Mouse (Mus musculus) Patski (cell line): ENCODE measurements around the gene Stub1. TPM values are rescaled to one million over a fixed set of nuclear protein-coding genes. Genes with fewer than 3 reads are reported as not detected.

Experiments
- ATAC-seq: fragments of 100-300 bp; one replicate; pipeline ENCODE4 v1.8.0; 2021
- CTCF ChIA-PET: fragments of 350-600 bp; sonication (Branson Sonifier 250); formaldehyde crosslinking; loops from one replicate; lab custom pipeline; 2022; ENCODE audit warnings: inconsistent platforms; lab: Charles Lee
- POLR2A ChIA-PET: fragments of 350-600 bp; sonication (Branson Sonifier 250); formaldehyde crosslinking; loops from one replicate; lab custom pipeline; 2022; ENCODE audit warnings: antibody characterized with exemption, inconsistent platforms; lab: Charles Lee
- DNase-seq: peaks from one replicate; pipeline ENCODE4 v3.0.0-alpha.2; 2011; ENCODE audit warnings: low read depth, low spot score
- H3K27me3 ChIP-seq: fragments of 371-371 bp; one replicate; pipeline ENCODE4 v1.5.1; 2021
- CTCF ChIP-seq: fragments of 100-300 bp; IDR thresholded peaks from one replicate; pipeline ENCODE4 v1.5.1; 2021
- in situ Hi-C: fragments of 300-500 bp; cut with MboI; formaldehyde crosslinking; loops from 3 replicates; pipeline ENCODE4 v1.11.1; 2018; ENCODE audit warnings: low pct_unique_long_range_greater_than_20kb, mixed read lengths
- polyA plus RNA-seq: library from polyadenylated mRNA; unstranded; gene quantifications from one replicate; pipeline ENCODE4 v1.2.3, GENCODE M21; 2021

The Stub1 gene
- polyA plus RNA-seq: 188 TPM

DNA sequence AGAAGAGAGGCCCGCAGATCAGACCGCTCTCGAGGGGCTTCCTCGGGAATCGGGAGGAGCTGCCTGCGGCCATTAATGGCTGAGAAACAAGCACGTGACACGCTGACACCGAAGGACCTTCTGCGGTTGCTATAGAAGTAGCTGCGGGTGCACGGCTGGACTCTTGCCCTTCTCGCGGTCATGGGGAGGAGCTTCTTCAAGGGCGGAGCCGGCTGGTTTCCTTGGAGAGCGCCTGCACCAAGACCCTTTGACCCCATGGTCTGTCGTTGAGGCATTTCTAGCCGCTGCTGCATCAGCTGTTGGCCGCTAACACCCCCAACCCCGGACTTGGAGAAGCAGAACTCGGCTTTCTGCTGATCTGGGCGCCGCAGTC is at the start of gene Stub1:
Stub1 (minus strand) TSS at position 114 of the 373 bp plus-strand sequence.
- DNase-seq: peak; percentile 68
- ChIA-PET CTCF (interaction anchor here (0.9 to 2.1 kb wide), 3 partner anchors 9 to 35 kb away, joined by 3 to 8 read pairs (median 5); partner anchors contain the start of genes Mcrip2 and Wdr24), POLR2A (interaction anchor here (0.7 to 2.5 kb wide), 6 partner anchors 9 to 30 kb away, joined by 3 to 11 read pairs (median 4); partner anchors contain the start of genes Fbxl16, Gm20683, Rhot2 and Wdr24)
- ATAC-seq: peak; percentile 41
- H3K27me3 ChIP-seq: no peaks in the 10 kb centered on the region
- no peak for TF ChIP-seq CTCF
- in situ Hi-C loops: no loop called here

DNA sequence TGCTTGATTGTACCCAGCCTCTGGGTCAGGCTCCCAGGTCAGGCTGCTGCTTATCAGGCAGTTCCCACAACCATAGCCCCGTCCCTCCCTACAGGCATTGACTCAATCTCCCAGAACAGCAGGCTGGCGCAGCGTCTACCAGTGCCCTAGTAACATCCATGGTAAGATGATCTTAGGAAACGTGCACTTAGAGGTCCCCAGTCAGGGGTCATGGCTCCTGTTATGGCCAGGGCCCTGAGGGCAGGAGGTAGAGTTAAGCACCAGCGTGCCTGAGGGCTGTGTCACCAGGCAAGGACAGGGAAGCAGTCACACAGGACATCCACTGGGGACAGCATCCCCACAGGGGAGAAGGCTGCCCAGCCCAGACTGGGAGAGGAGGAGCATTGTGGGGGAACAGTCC is 49.1 kb upstream of the Stub1 start:
- ChIA-PET POLR2A (no interaction called here), CTCF (interaction anchor here (2.4 kb wide), 1 partner anchor 12 kb away, joined by 9 read pairs; no protein-coding TSS in a partner anchor)
- TF ChIP-seq CTCF: no peak
- no peak for DNase-seq
- ATAC-seq: no peak
- no peaks in the 10 kb centered on the region for H3K27me3 ChIP-seq
- in situ Hi-C loops: no loop called here

DNA sequence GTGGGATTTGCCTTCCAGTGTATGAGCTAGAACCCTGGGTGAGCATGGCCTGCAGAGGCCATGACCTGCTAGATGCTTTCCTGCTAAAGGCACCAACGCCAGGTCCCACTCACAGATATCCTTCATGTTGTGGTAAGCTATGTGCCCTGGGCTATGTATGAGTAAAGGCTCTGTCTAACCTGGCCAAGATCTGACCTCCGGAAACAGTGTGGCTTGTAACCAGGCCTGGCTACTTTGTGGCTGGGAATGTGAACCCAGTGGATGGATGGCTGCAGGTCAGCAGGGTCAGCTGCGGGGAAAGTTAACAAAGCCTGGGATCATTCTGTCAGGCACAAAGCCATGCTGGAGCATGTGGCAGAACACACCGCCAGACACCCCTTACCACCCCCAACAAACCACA is 48.5 kb upstream of the Stub1 start:
- CTCF ChIA-PET: interaction anchor here (0.9 to 1.0 kb wide), 2 partner anchors 36 to 131 kb away, joined by 4 to 5 read pairs; no protein-coding TSS in a partner anchor

DNA sequence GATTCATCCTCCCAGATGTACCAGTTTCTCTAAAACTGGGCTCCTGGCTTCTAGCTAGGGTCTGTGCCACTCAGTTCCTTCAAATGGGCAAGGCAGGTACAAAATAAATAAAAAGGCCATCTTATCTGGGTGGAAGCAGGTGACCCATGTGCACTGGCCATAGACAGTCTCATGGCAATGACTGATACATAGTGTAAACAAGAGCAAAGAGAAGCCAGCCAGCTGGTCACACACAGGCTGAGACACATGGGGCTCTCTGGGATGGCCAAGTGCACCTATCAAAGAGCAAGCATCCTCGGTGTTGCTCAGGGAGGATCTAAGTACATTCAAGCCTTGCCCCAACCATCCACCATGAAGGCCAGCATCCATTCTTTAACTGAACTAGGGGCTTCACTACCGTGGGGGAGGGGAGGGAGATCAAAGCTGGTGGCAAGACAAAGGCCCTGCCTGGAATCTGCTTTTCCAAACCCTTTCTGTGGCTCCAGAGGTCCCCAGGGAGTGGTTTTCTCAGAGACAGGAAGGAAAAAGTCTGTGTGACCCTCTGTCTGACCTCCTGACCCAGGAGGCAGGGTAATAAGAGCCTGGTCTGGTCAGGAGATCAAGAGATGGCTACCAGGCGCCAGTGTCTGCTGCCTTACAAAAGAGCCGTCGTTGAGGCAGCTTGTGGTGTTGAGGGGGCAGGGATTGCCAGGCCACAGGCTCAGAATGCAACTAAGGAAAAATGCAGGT is 47.9 kb upstream of the Stub1 start:
- ATAC-seq (no peak), DNase-seq (no peak)
- in situ Hi-C loops: no loop called here
- TF ChIP-seq CTCF: no peak
- POLR2A ChIA-PET: interaction anchor here (0.7 to 0.8 kb wide), 2 partner anchors 18 to 30 kb away, joined by 3 to 4 read pairs; no protein-coding TSS in a partner anchor
- CTCF ChIA-PET: interaction anchor here (0.9 to 1.0 kb wide), 2 partner anchors 36 to 131 kb away, joined by 4 to 5 read pairs; no protein-coding TSS in a partner anchor
- no peaks in the 10 kb centered on the region for H3K27me3 ChIP-seq

More for the DNA sequence above, 48.5 kb upstream of the Stub1 start:
- POLR2A ChIA-PET: interaction anchor here (0.7 to 0.8 kb wide), 2 partner anchors 19 to 30 kb away, joined by 3 to 4 read pairs; no protein-coding TSS in a partner anchor
- in situ Hi-C loops: no loop called here
- DNase-seq: no peak
- no peak for ATAC-seq
- H3K27me3 ChIP-seq: no peaks in the 10 kb centered on the region
- no peak for TF ChIP-seq CTCF

DNA sequence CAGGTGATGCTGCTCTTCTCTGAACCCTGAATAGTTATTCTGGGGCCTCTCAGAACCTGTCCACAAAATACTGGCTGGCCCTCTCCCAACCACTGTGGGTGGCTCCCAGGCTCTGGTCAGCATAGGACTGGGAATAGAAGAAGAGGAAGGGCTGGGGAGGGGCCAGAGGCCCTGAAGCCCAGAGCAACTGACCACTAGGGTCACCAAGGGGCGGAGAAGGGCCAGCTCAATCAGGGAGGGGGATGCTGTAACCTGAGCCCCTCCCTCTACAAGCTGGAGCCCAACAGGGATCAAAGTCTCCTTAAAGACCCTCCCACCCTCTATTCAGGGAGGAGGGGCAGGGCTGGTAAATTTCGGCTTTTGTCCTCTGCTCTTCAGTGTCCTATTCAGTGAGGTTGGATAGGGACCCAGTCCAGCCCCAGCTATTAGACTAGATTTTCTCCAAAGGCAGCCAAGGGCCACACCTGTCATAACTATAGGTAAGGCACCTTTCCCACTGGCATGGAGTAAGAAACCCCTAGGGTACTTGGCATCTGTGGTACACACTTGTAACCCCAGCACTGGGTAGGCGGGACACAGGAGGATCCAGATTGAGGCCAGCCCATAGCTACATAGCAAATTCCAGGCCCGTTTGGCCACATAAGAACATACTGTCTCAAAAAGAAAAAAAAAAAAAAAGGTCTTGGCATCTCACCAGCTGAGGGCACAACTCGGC is 47.1 kb upstream of the Stub1 start, which contains the start of gene Wfikkn1:
Wfikkn1 (minus strand) TSS at position 663 of the 715 bp plus-strand sequence.
- no peaks in the 10 kb centered on the region for H3K27me3 ChIP-seq
- no peak for DNase-seq
- CTCF ChIA-PET: interaction anchor here (1.2 kb wide), 1 partner anchor 45 kb away, joined by 3 read pairs; no protein-coding TSS in a partner anchor
- no peak for ATAC-seq
- in situ Hi-C loops: no loop called here
- POLR2A ChIA-PET: interaction anchor here (1.4 kb wide), 1 partner anchor 12 kb away, joined by 3 read pairs; the partner anchor contains the start of gene Mcrip2
- no peak for TF ChIP-seq CTCF

DNA sequence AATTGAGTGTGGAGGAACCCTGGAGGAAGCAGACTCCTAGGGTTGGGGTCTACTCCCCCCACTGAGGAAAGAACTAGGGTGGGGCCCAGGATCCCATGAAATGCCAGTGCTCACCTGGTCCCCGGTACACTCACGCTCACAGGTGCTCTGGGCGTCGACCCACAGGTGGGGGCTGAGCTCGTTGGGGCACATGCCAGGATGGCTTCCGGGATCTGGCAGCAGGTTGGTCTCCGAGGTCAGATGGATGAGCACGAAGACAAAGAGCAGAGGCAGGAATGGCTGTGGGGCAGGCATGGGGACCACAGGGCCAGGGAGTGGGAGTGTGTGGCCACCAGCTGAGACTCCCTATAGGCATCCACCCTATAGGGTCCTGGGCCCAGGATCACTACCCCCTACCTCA is 46.5 kb upstream of the Stub1 start:
- CTCF ChIA-PET: interaction anchor here (0.7 to 1.2 kb wide), 4 partner anchors 11 to 137 kb away, joined by 3 to 4 read pairs (median 3); partner anchors contain the start of gene Mcrip2
- TF ChIP-seq CTCF: no peak
- DNase-seq: no peak
- in situ Hi-C loops: no loop called here
- H3K27me3 ChIP-seq: no peaks in the 10 kb centered on the region
- POLR2A ChIA-PET: interaction anchor here (1.4 kb wide), 1 partner anchor 11 kb away, joined by 3 read pairs; the partner anchor contains the start of gene Mcrip2
- ATAC-seq: no peak

DNA sequence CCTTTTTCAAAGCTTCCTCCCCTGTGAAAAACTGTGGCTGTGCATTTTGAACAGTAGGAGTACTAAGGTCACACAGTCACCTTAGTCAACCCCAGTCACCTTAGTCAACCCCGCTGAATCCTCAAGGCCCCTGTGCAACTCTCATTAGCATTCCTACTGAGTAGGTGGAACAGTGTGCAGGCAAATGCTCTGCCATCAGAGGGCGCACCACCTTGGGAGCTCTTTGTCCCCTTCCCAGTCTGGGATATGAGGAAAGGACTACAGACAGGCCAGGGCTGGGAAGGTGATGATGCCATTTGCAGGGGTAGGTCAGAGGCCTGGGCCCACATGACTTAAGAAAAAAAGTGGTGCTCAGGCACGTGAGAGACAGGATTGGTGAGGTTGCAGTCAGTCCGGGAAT is 46.1 kb upstream of the Stub1 start:
- ChIA-PET CTCF (interaction anchor here (0.7 to 1.2 kb wide), 4 partner anchors 11 to 138 kb away, joined by 3 to 4 read pairs (median 3); partner anchors contain the start of gene Mcrip2), POLR2A (interaction anchor here (1.4 kb wide), 1 partner anchor 11 kb away, joined by 3 read pairs; the partner anchor contains the start of gene Mcrip2)
- TF ChIP-seq CTCF: no peak
- in situ Hi-C loops: no loop called here
- ATAC-seq (no peak), DNase-seq (no peak)
- no peaks in the 10 kb centered on the region for H3K27me3 ChIP-seq

DNA sequence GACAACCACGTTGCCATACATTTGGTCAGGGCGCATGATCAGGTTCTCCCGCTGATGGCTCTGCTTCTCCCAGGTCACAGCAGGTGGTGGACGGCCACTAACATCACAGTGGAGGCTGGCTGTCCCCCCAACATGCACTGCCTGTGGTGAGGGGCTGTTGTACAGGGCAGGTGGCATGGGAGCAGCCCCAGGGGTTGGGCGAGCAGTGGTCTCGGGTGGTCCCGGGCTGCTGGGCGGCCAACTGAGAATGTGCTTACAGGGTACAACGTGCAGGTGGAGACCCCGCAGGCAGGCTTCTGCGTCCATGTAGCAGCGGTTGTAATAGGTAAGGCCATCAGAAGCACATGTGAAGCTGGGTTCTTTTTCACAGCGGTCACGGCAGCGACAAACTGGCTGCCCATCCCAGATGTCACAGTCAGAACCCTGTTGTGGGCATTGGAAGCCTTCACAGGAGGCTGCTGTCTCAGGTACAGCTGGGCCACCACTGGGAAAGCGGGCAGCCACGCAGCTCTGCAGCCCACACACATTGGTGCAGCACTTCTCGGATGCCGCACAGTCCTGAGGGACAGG is 45.5 kb upstream of the Stub1 start:
- ChIA-PET POLR2A (interaction anchor here (1.4 kb wide), 1 partner anchor 10 kb away, joined by 3 read pairs; the partner anchor contains the start of gene Mcrip2), CTCF (interaction anchor here (1.2 kb wide), 2 partner anchors 10 to 139 kb away, joined by 3 to 4 read pairs; partner anchors contain the start of gene Mcrip2)
- in situ Hi-C loops: no loop called here
- no peak for DNase-seq
- no peak for TF ChIP-seq CTCF
- H3K27me3 ChIP-seq: no peaks in the 10 kb centered on the region
- ATAC-seq: no peak

DNA sequence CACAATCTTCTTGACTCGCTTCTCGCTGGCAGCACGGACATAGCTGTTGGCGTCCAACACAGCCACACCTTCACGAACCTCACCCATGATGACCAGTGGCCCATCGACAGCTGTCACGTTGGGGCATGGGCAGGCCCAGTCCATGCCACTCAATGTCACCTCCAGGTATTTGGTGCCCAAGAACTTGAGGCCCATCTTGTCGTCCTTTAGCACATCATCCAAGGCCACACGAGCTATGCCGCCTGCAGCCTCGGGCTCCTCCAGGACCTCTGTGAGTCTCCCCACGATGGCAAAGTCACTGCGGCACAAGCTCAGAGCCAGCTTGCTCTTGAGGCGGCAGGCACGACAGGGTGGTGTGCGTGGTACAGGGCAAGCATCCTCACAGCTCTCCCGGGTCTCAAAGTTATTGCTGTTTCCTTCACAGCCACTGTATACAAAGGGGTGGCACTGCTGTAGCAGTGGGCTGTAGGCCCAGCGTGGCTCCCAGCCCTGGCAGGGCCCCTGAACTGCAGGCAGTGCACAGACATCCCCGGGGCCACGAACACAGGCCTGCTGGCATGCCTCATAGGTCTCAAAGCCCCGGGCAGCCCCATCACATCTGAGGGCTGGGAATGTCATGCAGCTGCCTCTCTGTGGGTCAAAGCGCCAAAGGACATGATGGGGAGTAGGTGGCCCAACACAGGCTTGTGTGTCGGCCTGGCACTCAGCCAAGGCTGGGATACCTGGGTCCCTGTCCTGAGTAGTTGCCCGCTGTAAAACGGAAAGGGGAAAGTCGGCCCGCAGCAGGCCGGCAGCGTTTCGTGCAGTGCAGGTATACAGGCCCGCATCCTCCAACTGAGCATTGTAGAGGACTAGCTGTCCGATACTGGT is 44.8 kb upstream of the Stub1 start:
- no peak for ATAC-seq
- H3K27me3 ChIP-seq: no peaks in the 10 kb centered on the region
- DNase-seq: no peak
- no peak for TF ChIP-seq CTCF
- ChIA-PET CTCF (no interaction called here), POLR2A (interaction anchor here (1.4 kb wide), 1 partner anchor 10 kb away, joined by 8 read pairs; the partner anchor contains the start of gene Mcrip2)
- in situ Hi-C loops: no loop called here
